Mouse (Mus musculus) left cerebral cortex, postnatal 10 days (tissue): ENCODE data around the gene Gm49318. TPM values are rescaled to one million over a fixed set of nuclear protein-coding genes. Genes with fewer than 3 reads are reported as not detected.

Source experiments
- DNase-seq, 2 experiments: peaks; one replicate each; pipeline ENCODE4 v3.0.0; 2021 to 2022; ENCODE audit warnings: low spot score in 2 of 2, mixed read lengths in 1 of 2; ENCODE audit errors: extremely low spot score in 1 of 2
- intact Hi-C: fragments of 180-260 bp; cut with DNase I; formaldehyde crosslinking; loops from one replicate; pipeline ENCODE4 v1.15.1; 2025
- microRNA-seq: library from miRNA; unstranded; fragments of <30 nt; microRNA quantifications from one replicate; pipeline ENCODE4 v1.2.0, GENCODE M21; 2022
- total RNA-seq, 2 experiments: library from RNA; stranded (reverse); gene quantifications; 2 replicates each; pipeline ENCODE4 v1.2.3; 2021

The Gm49318 gene
- total RNA-seq, 2 experiments from 2014 or later = 0.85 to 0.94 TPM

GRCm38 (mm10) chr9:21992227-21992626 is 78.8 kb downstream of the Gm49318 start:
- intact Hi-C loops = no loop called here
- DNase-seq = no peak

DNA sequence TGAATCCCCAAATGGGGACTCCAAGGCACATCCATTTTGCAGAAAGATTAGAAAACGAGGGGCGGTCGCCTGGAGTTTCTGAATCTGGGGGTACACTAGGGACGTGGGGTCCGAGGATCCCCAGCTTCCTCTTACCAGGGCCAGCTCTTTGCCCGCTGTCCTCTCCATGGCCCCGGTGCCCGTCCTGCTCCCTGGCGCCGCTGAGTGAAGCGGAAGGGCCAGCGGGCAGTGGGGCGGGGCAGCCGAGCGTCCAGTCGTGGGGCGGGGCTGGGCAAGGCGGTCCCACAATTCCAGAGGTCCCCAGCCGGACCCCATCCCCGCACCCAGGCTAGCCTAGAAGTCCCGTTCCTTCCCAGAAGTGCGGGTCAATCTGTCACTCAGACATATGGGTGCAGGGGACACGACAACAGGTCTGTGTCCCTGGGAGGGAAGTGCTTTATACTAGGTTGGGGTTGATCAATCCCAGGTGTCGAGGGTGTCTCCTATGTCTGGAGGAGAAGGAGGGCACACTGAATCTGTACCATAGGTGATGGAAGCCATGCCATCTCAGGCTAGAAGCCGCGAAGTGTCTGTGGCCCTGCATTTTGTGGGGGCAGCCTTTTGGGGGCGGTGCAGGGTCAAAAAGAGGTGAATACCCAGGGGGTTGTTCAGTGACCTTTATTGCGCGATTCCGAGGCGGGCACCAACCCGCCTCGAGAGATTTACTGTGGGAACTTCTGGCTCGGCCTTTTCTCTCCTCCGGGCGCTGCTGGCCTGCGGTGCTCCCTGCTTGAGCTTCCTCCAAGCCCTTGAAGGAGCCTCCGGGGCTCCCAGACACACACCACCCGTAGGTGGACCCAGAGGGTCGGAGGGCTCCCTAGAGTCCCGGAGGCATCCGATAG is 81.6 kb downstream of the Gm49318 start, which contains the start of gene Rgl3:
Rgl3 (minus strand) TSS at position 217 of the 881 bp plus-strand sequence.
- intact Hi-C loops = no loop called here
- DNase-seq = peak in 1 of 2 experiments; percentile 67

- intact Hi-C loops = no loop called here
- DNase-seq = peak in 1 of 2 experiments; percentile 47
Observed at GRCm38 (mm10) chr9:21988421-21989101, 82.5 kb downstream of the Gm49318 start.

DNA sequence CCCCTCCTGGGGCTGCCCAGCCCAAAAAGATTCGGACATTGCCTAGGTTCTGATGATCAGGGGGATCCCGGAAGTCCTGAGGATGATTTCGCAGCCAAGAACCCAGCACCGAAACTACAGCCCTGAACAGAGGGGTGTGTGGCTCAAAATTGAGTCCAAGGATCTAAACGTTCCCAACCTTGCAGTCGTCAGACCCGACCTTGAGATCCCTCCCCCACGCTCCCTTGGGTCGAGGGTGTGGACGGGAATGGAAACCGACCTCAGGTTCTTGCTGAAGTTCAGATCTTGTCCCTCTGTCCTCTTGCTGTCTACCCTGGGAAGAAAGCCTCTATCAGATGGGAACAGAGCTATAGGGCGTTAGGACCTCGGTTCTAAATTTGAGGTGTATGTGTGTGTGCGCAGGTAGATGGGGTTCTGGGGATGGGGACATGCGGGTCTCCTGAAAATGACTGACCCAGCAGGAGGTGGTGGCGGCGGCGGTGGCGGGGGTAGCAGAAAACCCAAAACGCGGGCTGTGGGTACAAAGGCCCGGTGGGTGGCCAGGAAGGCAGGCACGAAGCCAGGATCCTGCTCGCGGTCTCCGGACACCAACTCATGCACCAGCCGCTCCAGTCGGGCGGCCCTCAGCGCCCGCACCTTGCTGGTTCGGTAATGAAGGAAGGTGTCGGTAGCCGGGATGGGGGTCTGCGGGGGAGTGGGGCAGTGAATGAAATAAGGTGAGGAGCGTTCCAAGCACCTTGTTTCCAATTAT is 83.3 kb downstream of the Gm49318 start:
- intact Hi-C loops = no loop called here
- peak in 1 of 2 experiments; percentile 44 for DNase-seq

Small RNAs within 50 kb of the gene (microRNA-seq; reads per million reads assigned to microRNA genes)
- gene Mir7084 = 1.4 reads per million

Other genes starting within 250 kb of the Gm49318 start
- gene Angptl8, start 235.7 kb downstream of the Gm49318 start, total RNA-seq = not detected
- gene Dock6, start 218.6 kb downstream of the Gm49318 start, total RNA-seq = 10 to 100 TPM; 23.5 to 25.2 TPM
- 10 to 100 TPM; 22.0 to 25.0 TPM for gene Rab3d, start 153.1 kb downstream of the Gm49318 start, total RNA-seq
- 10 to 100 TPM; 15.3 to 15.8 TPM for gene Ccdc159, start 143.8 kb downstream of the Gm49318 start, total RNA-seq
- gene Tmem205, start 143.7 kb downstream of the Gm49318 start, total RNA-seq = 10 to 100 TPM; 31.2 to 35.1 TPM
- gene Plppr2, start 134.2 kb downstream of the Gm49318 start, total RNA-seq = 100 to 1,000 TPM; 259 to 269 TPM
- gene Swsap1, start 115.5 kb downstream of the Gm49318 start, total RNA-seq = 10 to 100 TPM; 12.6 to 14.9 TPM
- 1 to 10 TPM; 1.4 to 1.9 TPM for gene Epor, start 107.8 kb downstream of the Gm49318 start, total RNA-seq
- 1 to 10 TPM; 1.3 to 1.8 TPM for gene Rgl3, start 81.8 kb downstream of the Gm49318 start, total RNA-seq
- 1 to 10 TPM; 5.2 to 6.7 TPM for gene Ccdc151, start 68.6 kb downstream of the Gm49318 start, total RNA-seq
- 10 to 100 TPM; 92.2 to 94.9 TPM for gene Prkcsh, start 68.5 kb downstream of the Gm49318 start, total RNA-seq
- 100 to 1,000 TPM; 184 to 210 TPM for gene Elavl3, start 19.2 kb downstream of the Gm49318 start, total RNA-seq
- gene Zfp653, start 117 bp upstream of the Gm49318 start, total RNA-seq = 10 to 100 TPM; 20.7 to 20.8 TPM
- 10 to 100 TPM; 40.5 to 42.8 TPM for gene Ecsit, start 14.2 kb upstream of the Gm49318 start, total RNA-seq
- gene Cnn1, start 28.0 kb upstream of the Gm49318 start, total RNA-seq = under 1 TPM; 0.20 to 0.39 TPM
- gene Elof1, start 45.9 kb upstream of the Gm49318 start, total RNA-seq = 10 to 100 TPM; 63.0 to 63.7 TPM
- gene Acp5, start 64.5 kb upstream of the Gm49318 start, total RNA-seq = under 1 TPM; 0.61 to 0.75 TPM
- 10 to 100 TPM; 40.9 to 42.3 TPM for gene Pigyl, start 85.6 kb upstream of the Gm49318 start, total RNA-seq
- under 1 TPM; 0.21 to 0.39 TPM for gene Zfp872, start 116.8 kb upstream of the Gm49318 start, total RNA-seq
- 10 to 100 TPM; 13.6 to 15.6 TPM for gene Zfp809, start 154.5 kb upstream of the Gm49318 start, total RNA-seq
- 1 to 10 TPM; 3.7 to 4.2 TPM for gene Zfp599, start 188.6 kb upstream of the Gm49318 start, total RNA-seq
- gene Zfp810, start 236.4 kb upstream of the Gm49318 start, total RNA-seq = 10 to 100 TPM; 22.1 to 25.5 TPM